Mouse (Mus musculus) cortical plate, adult 2 months (tissue): ENCODE measurements around the gene Top2b. TPM values are rescaled to one million over a fixed set of nuclear protein-coding genes. Genes with fewer than 3 reads are reported as not detected.

Experiments
- H3K27ac ChIP-seq: fragments of 200-500 bp; 2 replicates; pipeline ENCODE4 v1.5.1; 2012; ENCODE audit warnings: low read length, control low read depth, inconsistent platforms; ENCODE audit not compliant: insufficient read depth
- H3K4me1 ChIP-seq: fragments of 200-500 bp; 2 replicates; pipeline ENCODE4 v1.6.1; 2011; ENCODE audit warnings: low read length; ENCODE audit not compliant: control insufficient read depth, insufficient read depth
- H3K4me3 ChIP-seq: fragments of 200-500 bp; 2 replicates; pipeline ENCODE4 v1.5.1; 2011; ENCODE audit warnings: mild to moderate bottlenecking, low read length, control low read depth; ENCODE audit not compliant: insufficient read depth
- CTCF ChIP-seq: fragments of 200-500 bp; IDR thresholded peaks from 2 replicates; pipeline ENCODE4 v1.5.1; 2011; ENCODE audit warnings: mild to moderate bottlenecking, control low read depth, low read length; ENCODE audit not compliant: insufficient read depth; ENCODE audit errors: extremely low read depth
- POLR2A ChIP-seq: fragments of 200-500 bp; IDR thresholded peaks from 2 replicates; pipeline ENCODE4 v1.6.1; 2011; ENCODE audit warnings: mild to moderate bottlenecking, low read length, control low read depth; ENCODE audit not compliant: insufficient read depth; ENCODE audit errors: extremely low read depth
- polyA plus RNA-seq: library from polyadenylated mRNA; depleted of rRNA; stranded (reverse); fragments of >200 nt; gene quantifications from 2 replicates; pipeline ENCODE4 v1.2.3, GENCODE M21; 2012

The Top2b gene
- polyA plus RNA-seq, 1 experiment: 38.0 TPM

GRCm38 (mm10) chr14:16347505-16347904 lies 17.5 kb upstream of the Top2b start:
- Histone ChIP-seq H3K4me3 (no peak overlapping the region), H3K4me1 (no peaks in the 10 kb centered on the region), H3K27ac (no peak overlapping the region)
- no peak for TF ChIP-seq POLR2A
- TF ChIP-seq CTCF: no peak

- no peak overlapping the region for H3K27ac ChIP-seq
- no peak overlapping the region for H3K4me3 ChIP-seq
- TF ChIP-seq POLR2A (no peak), CTCF (no peak)
- peaks cover 1% of the 10 kb centered on the region; the same call in 1 of the 2 replicates for H3K4me1 ChIP-seq
These were observed 5.3 kb upstream of the Top2b start for GRCm38 (mm10) chr14:16359704-16360103.

- TF ChIP-seq CTCF: no peak
- no peak for TF ChIP-seq POLR2A
- H3K4me1 ChIP-seq: peaks cover 4% of the 10 kb centered on the region
- H3K27ac ChIP-seq: peak overlapping the region; percentile 61
- H3K4me3 ChIP-seq: peak overlapping the region; percentile 83
These were observed 683 bp upstream of the Top2b start for GRCm38 (mm10) chr14:16364161-16364831.

GRCm38 (mm10) chr14:16365362-16366173 lies 589 bp downstream of the Top2b start:
- Histone ChIP-seq H3K27ac (peak overlapping the region; percentile 98), H3K4me3 (peak overlapping the region; percentile 83), H3K4me1 (peaks cover 4% of the 10 kb centered on the region)
- TF ChIP-seq POLR2A: 0 out of 2 replicates have a peak, but pooled peaks have one; percentile 17
- TF ChIP-seq CTCF: no peak

- TF ChIP-seq CTCF (no peak), POLR2A (no peak)
- peak overlapping the region; percentile 83 for H3K4me3 ChIP-seq
- H3K4me1 ChIP-seq: peaks cover 4% of the 10 kb centered on the region
- peak overlapping the region; percentile 98 for H3K27ac ChIP-seq
These were observed 1.4 kb downstream of the Top2b start for GRCm38 (mm10) chr14:16366174-16366889.

- Histone ChIP-seq H3K4me3 (peak overlapping the region; percentile 83; the same call in 1 of the 2 replicates), H3K4me1 (peaks cover 4% of the 10 kb centered on the region), H3K27ac (no peak overlapping the region)
- no peak for TF ChIP-seq CTCF
- TF ChIP-seq POLR2A: no peak
These were observed 2.0 kb downstream of the Top2b start for GRCm38 (mm10) chr14:16366986-16367385.

GRCm38 (mm10) chr14:16372761-16373160 lies 7.8 kb downstream of the Top2b start:
- Histone ChIP-seq H3K4me1 (no peaks in the 10 kb centered on the region; the same call in none of the 2 replicates), H3K4me3 (no peak overlapping the region), H3K27ac (no peak overlapping the region)
- TF ChIP-seq CTCF: no peak
- TF ChIP-seq POLR2A: no peak

- H3K4me3 ChIP-seq: no peak overlapping the region
- H3K27ac ChIP-seq: no peak overlapping the region
- H3K4me1 ChIP-seq: no peaks in the 10 kb centered on the region; the same call in none of the 2 replicates
- TF ChIP-seq CTCF (no peak), POLR2A (no peak)
These were observed 8.2 kb downstream of the Top2b start for GRCm38 (mm10) chr14:16373190-16373589.

GRCm38 (mm10) chr14:16379917-16380570 lies 15.1 kb downstream of the Top2b start:
- Histone ChIP-seq H3K27ac (no peak overlapping the region), H3K4me1 (peaks cover 3% of the 10 kb centered on the region; the same call in 1 of the 2 replicates), H3K4me3 (no peak overlapping the region)
- TF ChIP-seq CTCF: peak; percentile 73
- no peak for TF ChIP-seq POLR2A
